Mouse (Mus musculus) right cerebral cortex, postnatal 25 days (tissue): ENCODE results near the gene Otop2.

ENCODE experiments used
- DNase-seq: peaks from one replicate; pipeline ENCODE4 v3.0.0; 2022

Gene Otop2

GRCm38 (mm10) chr11:115300745-115301144 lies 6.2 kb upstream of the Otop2 start:
- DNase-seq: no peak

- no peak for DNase-seq
These were observed 5.6 kb upstream of the Otop2 start for GRCm38 (mm10) chr11:115301351-115301750.

DNA sequence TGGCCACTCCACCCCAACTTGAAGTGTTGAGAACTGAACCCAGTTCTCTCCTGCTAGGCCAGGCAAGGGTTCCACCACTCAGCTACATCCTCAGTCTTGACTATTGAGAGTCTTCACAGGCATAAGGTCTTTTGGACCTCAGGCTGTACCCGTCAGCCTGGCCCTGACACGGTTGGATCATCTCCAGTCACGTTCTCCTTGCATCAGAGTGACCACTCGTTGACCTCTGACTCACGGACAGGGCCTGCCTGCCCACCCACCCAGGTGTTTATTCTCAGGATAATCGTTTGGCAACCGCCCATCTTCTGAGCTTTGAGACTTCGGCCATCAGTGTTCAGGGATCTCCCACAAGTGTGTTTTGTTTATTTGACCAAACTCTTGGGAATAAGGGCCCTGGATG lies 3.8 kb upstream of the Otop2 start:
- no peak for DNase-seq

- no peak for DNase-seq
These were observed 1.8 kb downstream of the Otop2 start for GRCm38 (mm10) chr11:115308781-115309180.

GRCm38 (mm10) chr11:115314249-115314648 lies 7.3 kb downstream of the Otop2 start:
- no peak for DNase-seq

- no peak for DNase-seq
These were observed 10.2 kb downstream of the Otop2 start for GRCm38 (mm10) chr11:115317204-115317603.

GRCm38 (mm10) chr11:115318245-115319027 lies 11.5 kb downstream of the Otop2 start:
- DNase-seq: no peak

DNA sequence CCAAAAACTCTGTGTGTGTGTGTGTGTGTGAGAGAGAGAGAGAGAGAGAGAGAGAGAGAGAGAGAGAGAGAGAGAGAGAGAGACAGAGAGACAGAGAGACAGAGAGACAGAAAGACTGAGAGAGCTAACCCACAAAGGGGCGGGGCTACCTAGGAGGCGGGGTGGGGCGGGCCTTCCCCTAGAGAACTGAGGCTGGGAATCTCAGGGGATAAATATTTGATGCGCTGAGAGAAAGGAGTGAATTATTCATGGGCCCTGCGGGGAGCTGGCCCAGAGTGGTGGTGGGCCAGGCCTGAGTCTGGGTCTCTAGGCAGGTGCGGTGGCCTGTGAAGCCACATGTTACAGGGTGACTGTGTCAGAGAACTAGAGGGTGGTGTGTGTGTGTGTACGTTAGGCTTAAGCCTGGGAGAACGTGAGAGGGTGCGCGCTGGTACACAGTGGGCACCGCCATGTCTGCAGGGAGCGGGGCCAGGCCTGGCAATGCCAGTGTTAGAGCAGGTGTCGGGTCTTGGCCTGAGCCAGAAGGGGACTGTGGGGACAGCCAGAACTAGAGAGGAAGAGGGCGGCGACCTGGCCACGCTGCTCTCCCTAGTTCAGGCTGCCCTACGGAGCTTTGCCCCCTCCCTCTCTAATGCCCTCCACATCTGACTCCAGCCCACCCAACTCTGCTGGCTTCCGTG lies 12.9 kb downstream of the Otop2 start:
- no peak for DNase-seq

GRCm38 (mm10) chr11:115321906-115322693 lies 15.1 kb downstream of the Otop2 start, which contains the start of gene Ush1g:
Ush1g (minus strand) TSS chr11:115322041.
- DNase-seq: no peak

DNA sequence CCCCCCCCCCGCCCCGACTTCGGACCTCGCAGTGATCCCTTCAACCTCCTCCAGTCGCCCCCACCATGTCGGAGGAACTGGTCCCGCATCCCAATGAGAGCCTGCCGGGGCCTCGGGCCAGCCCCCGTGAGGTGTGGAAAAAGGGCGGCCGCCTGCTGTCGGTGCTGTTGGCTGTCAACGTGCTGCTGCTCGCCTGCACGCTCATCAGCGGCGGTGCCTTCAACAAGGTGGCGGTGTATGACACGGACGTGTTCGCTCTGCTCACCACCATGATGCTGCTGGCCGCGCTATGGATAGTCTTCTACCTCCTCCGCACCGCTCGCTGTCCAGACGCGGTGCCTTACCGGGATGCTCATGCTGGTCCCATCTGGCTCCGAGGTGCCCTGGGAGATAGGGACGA lies 16.4 kb downstream of the Otop2 start:
- no peak for DNase-seq

GRCm38 (mm10) chr11:115326730-115327129 lies 19.8 kb downstream of the Otop2 start:
- DNase-seq: peak; percentile 45

DNA sequence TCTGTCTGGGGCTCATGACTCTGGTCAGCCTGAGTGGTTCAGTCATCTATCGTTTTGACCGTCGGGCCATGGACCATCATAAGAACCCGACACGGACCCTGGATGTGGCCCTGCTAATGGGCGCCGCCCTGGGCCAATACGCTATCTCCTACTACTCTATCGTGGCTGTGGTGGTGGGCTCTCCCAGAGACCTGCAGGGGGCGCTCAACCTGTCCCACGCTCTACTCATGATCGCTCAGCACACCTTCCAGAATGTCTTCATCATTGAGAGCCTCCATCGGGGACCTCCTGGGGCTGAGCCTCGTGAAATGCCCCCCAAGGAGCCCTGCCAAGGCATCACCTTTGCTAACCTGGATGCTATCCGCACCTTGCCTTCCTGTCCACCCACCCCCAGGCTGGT lies 22.4 kb downstream of the Otop2 start:
- DNase-seq: no peak

- no peak for DNase-seq
These were observed 27.6 kb downstream of the Otop2 start, which contains the start of gene Otop3 for GRCm38 (mm10) chr11:115334531-115334930. Otop3 (plus strand) TSS chr11:115334731.

- no peak for DNase-seq
These were observed 28.3 kb downstream of the Otop2 start for GRCm38 (mm10) chr11:115335223-115335622.

- DNase-seq: no peak
These were observed 29.2 kb downstream of the Otop2 start for GRCm38 (mm10) chr11:115336115-115336514.

GRCm38 (mm10) chr11:115337350-115337749 lies 30.4 kb downstream of the Otop2 start:
- DNase-seq: no peak

- DNase-seq: no peak
These were observed 30.9 kb downstream of the Otop2 start for GRCm38 (mm10) chr11:115337826-115338225.

DNA sequence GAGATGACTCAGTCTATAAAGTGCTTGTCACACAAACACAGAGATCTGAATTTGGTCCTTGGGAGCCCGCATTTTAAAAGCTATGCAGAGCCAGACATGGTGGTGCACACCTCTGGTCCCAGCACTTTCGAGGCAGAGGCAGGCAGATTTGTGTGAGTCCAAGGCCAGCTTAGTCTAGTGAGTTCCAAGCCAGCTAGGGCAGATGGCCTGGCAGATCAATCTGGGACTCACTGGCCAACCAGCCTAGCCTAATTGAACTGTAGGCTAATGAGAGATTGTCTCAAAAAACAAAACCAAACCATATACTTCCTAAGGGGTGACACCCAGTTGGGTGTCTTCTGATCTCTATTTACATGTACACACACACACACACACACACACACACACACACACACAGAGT lies 34.3 kb downstream of the Otop2 start:
- no peak for DNase-seq

DNA sequence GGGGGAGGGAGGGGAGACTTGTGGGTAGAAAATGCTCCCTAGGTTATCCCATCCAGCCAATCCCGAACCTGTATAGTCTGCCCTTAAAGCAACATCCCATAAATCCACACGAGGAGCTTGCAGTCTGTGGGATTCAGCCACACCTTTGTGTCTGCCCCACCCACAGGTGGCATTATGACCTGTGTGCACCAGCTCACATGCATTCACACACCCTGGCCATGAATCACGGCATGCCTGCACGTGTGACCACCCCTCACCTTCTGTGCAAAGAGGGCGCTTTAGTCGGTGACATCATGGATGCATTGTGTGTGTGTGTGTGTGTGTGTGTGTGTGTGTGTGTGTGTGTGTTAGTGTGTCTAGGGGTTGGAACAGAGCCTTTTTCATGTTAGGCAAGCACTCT lies 34.9 kb downstream of the Otop2 start:
- no peak for DNase-seq

GRCm38 (mm10) chr11:115344967-115345366 lies 38.0 kb downstream of the Otop2 start:
- DNase-seq: no peak

DNA sequence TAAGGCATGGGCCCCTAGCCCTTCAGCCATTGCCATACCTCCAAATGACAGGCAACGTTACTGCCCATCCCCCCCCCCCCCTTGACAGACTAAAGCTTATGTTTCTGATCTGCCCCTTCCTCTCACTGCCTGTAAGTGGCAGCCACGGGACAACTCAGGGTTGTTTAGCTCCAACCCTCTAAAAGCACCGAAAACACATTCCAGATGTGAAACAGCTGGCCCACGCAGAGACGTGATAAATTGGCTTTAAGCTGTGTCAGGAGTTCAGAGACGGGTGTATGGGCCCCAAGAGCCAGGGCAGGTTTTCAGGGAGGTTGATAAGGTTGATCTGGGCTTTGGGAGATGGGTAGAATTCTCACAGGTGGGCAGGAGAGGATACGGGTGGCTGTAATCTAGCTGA lies 38.6 kb downstream of the Otop2 start:
- no peak for DNase-seq

- DNase-seq: no peak
These were observed 41.8 kb downstream of the Otop2 start for GRCm38 (mm10) chr11:115348681-115349248.

- DNase-seq: no peak
These were observed 43.0 kb downstream of the Otop2 start for GRCm38 (mm10) chr11:115349976-115350375.
